Mouse (Mus musculus) heart, embryonic 14.5 days (tissue): ENCODE measurements around the gene Slc51b. TPM values are rescaled to one million over a fixed set of nuclear protein-coding genes. Genes with fewer than 3 reads are reported as not detected.

ENCODE experiments used
- ATAC-seq: fragments of 200-750 bp; cut with Nextera tagmentation; 2 replicates; pipeline ENCODE4 v1.8.0; 2017; ENCODE audit warnings: low read depth, moderate TSS enrichment; ENCODE audit not compliant: insufficient number of reproducible peaks, insufficient read depth, low FRiP score
- H3K27ac ChIP-seq, 2 experiments: fragments of 200-500 bp in 1 of 2; fragments of 300-500 bp in 1 of 2; sonication (generic) in 1 of 2; replicated peaks in 1 of 2; 2 replicates each; pipeline ENCODE4 v1.5.1; 2012 to 2014; ENCODE audit warnings: low read depth in 2 of 2, low read length in 2 of 2, control low read depth in 1 of 2, mild to moderate bottlenecking in 1 of 2, mixed read lengths in 1 of 2; ENCODE audit not compliant: control insufficient read depth in 1 of 2, insufficient read depth in 1 of 2
- H3K27me3 ChIP-seq: fragments of 300-500 bp; sonication (generic); 2 replicates; pipeline ENCODE4 v1.6.1; 2014; ENCODE audit warnings: mild to moderate bottlenecking, low read length, control low read depth; ENCODE audit not compliant: control insufficient read depth, insufficient read depth
- H3K36me3 ChIP-seq: fragments of 300-500 bp; sonication (generic); 2 replicates; pipeline ENCODE4 v1.6.1; 2014; ENCODE audit warnings: mild to moderate bottlenecking, control low read depth, low read length, mixed read lengths; ENCODE audit not compliant: control insufficient read depth, insufficient read depth
- H3K4me1 ChIP-seq, 2 experiments: fragments of 200-500 bp in 1 of 2; fragments of 300-500 bp in 1 of 2; sonication (generic) in 1 of 2; 2 replicates each; pipeline ENCODE4 v1.6.1; 2012 to 2014; ENCODE audit warnings: low read length in 2 of 2, control low read depth in 1 of 2, mixed read lengths in 1 of 2; ENCODE audit not compliant: control insufficient read depth in 2 of 2, insufficient read depth in 2 of 2
- H3K4me2 ChIP-seq: fragments of 300-500 bp; sonication (generic); 2 replicates; pipeline ENCODE4 v1.6.1; 2014; ENCODE audit warnings: mild to moderate bottlenecking, low read length
- H3K4me3 ChIP-seq, 2 experiments: fragments of 200-500 bp in 1 of 2; fragments of 300-500 bp in 1 of 2; sonication (generic) in 1 of 2; 2 replicates each; pipeline ENCODE4 v1.5.1; 2012 to 2014; ENCODE audit warnings: low read length in 2 of 2, mild to moderate bottlenecking in 2 of 2, control low read depth in 1 of 2, low read depth in 1 of 2, moderate library complexity in 1 of 2; ENCODE audit not compliant: control insufficient read depth in 1 of 2, insufficient read depth in 1 of 2
- H3K9ac ChIP-seq: fragments of 300-500 bp; sonication (generic); 2 replicates; pipeline ENCODE4 v1.6.1; 2014; ENCODE audit warnings: mild to moderate bottlenecking, low read length
- H3K9me3 ChIP-seq: fragments of 300-500 bp; sonication (generic); 2 replicates; pipeline ENCODE4 v1.6.1; 2016; ENCODE audit warnings: low read length, control low read depth; ENCODE audit not compliant: control insufficient read depth
- WGBS: fragments of 180-500 bp; shearing (Covaris S2); extraction: QIAGEN DNeasy Blood & Tissue Kit; methylation state at CpG from one replicate; pipeline ENCODE4 v1.1.7; 2014; 5-methylcytosine and 5-hydroxymethylcytosine counted together
- polyA plus RNA-seq: library from polyadenylated mRNA; unstranded; fragments of >200 nt; fragmentation: Nextera tagmentation; extraction: Ambion mirVana; gene quantifications from 2 replicates; pipeline ENCODE4 v1.2.1, GENCODE M21; 2014

Gene Slc51b
- polyA plus RNA-seq, 1 experiment from 2014 or later, result not detected

DNA sequence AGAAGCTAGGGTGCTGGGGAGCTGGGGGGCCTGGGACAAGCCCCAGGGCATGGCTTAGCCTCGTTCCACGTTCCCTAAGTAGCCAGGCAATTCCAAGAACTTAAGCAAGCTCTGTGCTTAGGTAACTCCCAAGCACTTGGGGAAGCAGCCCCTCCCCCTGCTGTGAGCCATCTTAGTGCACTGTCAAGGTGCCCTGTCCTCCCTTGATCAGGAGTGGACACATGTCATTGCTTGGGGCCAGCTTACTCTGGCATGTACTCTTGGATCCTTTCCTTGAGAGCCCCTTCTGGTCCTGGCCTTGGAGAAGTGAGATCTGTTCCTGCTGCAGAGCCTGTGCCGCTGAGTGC lies 40.0 kb downstream of the Slc51b start:
- Histone ChIP-seq H3K9me3 (no peaks in the 10 kb centered on the region), H3K36me3 (peaks cover 2% of the 10 kb centered on the region; the same call in 1 of the 2 replicates), H3K4me3 (no peak overlapping the region), H3K4me2 (no peak overlapping the region), H3K4me1 (peaks cover 7 to 9% of the 10 kb centered on the region in 2 experiments; a peak in 2 of 4 replicates), H3K27ac (no peak overlapping the region), H3K9ac (peak overlapping the region; percentile 31; the same call in 1 of the 2 replicates), H3K27me3 (no peaks in the 10 kb centered on the region)
- 49% methylated on average over 3 of the region's 3 CpGs for WGBS
- ATAC-seq, result no peak

DNA sequence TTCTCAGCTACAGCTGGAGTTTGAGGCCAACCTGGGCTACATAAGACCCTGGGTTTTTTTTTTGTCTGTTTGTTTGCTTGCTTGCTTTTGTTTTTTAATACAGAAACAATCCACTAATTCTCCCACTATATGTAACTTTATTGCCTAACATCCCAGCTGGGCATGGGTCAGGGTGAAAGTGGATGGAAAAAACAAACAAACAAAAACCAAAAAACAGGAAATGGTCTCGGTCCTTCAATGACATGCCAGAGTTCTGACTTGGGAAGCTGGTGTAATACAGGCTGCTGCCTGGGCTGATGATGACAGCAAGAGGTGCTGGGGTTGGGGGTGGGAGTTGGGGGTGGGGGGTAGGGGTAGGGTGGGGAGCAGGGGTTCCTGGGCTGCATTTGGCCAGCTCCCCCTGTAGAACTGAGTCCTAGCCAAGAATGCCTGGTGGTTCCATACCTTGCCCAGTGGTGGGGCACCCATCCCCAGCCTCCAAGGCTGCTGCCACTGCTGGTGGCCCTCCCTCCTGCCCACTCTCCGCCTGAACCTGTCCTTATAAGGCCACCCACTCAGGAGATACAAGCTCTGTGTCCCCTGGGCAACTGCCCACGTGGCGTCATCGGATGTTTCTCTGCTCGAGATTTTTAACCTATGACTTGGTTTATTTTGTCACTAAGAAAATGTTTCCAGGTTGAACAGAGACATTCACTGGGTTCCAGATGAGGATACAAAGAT lies 40.6 kb downstream of the Slc51b start:
- no peak overlapping the region for H3K4me2 ChIP-seq
- no peak for ATAC-seq
- H3K36me3 ChIP-seq, result peaks cover 2% of the 10 kb centered on the region; the same call in 1 of the 2 replicates
- H3K27ac ChIP-seq, result no peak overlapping the region
- no peaks in the 10 kb centered on the region for H3K9me3 ChIP-seq
- peak overlapping the region; percentile 31; the same call in 1 of the 2 replicates for H3K9ac ChIP-seq
- no peaks in the 10 kb centered on the region for H3K27me3 ChIP-seq
- peaks cover 7 to 9% of the 10 kb centered on the region in 2 experiments; a peak in 2 of 4 replicates for H3K4me1 ChIP-seq
- no peak overlapping the region for H3K4me3 ChIP-seq
- WGBS, result 50% methylated on average over 6 of the region's 6 CpGs

DNA sequence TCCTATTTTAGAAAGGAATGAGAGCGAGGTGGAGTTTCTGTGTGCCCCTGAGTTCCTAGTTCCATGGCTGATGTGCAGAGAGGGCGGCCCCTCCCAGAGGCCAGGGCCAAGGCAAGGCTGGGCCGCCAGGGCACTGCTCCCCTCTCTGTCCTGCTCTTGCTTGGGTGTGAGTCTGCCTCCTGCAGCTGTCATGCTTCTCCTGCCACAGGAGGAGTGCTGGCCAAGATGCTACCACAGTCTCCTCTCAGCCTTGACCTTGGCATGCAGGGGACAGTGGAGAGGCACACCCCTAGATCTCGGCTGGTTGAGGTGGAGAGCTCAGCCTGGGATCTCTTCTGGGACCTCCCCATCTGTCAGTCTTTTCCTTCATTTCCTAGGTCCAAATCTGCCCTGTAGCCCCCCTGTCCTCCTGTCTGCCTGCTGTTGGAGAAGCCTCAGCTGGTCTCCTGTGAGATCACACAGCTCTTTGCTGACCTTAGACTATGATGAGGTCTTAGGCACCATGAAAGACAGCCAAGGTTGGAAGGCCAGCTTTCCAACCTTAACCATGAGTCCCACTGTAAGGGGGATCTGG lies 41.7 kb downstream of the Slc51b start:
- Histone ChIP-seq H3K36me3 (peaks cover 2% of the 10 kb centered on the region; the same call in 1 of the 2 replicates), H3K4me1 (peaks cover 7 to 9% of the 10 kb centered on the region in 2 experiments; a peak in 2 of 4 replicates), H3K27ac (no peak overlapping the region), H3K4me3 (no peak overlapping the region), H3K9me3 (no peaks in the 10 kb centered on the region), H3K27me3 (no peaks in the 10 kb centered on the region), H3K9ac (no peak overlapping the region), H3K4me2 (no peak overlapping the region)
- ATAC-seq, result no peak
- 62% methylated on average over 4 of the region's 4 CpGs for WGBS

DNA sequence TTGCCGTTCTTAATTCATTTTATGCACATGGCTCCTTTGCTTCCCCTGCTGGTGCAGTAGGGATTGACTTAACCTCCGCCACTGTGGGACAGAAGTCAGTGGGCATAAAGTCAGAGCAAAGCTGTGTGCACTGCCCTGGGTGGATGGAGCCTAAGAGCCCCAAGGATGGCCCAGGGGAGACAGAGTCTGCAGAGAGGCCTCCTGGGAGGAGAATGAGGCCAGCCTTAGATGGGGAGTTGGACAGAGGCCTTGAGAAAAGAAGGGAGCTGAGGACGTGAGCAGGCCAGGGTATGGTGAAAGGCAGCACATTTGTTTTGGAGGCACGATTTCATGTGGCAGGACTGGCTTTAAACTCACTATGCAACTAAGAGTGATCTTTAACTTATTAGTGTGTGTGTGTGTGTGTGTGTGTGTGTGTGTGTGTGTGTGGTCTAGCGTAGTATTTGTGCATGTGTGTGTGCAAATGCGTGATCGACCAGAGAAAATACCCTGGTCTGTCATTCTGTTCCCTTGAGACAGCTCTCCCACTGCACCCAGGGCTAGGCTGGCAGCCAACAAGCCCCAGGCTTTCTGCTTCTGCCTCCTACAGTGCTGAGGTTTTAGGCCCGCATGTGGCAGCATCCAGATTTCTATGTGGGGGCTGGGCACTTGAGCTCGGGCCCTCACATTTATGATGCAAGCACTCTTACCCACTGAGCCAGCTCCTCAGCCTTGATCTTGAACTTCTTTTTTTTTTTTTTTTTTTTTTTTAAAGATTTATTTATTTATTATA lies 47.4 kb downstream of the Slc51b start:
- H3K4me3 ChIP-seq, result no peak overlapping the region
- H3K4me2 ChIP-seq, result no peak overlapping the region
- no peak overlapping the region for H3K27ac ChIP-seq
- H3K4me1 ChIP-seq, result peaks cover 0 to 2% of the 10 kb centered on the region in 2 experiments; a peak in 1 of 4 replicates
- peaks cover 6% of the 10 kb centered on the region; the same call in 1 of the 2 replicates for H3K36me3 ChIP-seq
- no peak overlapping the region for H3K9ac ChIP-seq
- no peaks in the 10 kb centered on the region for H3K27me3 ChIP-seq
- ATAC-seq, result no peak
- 80% methylated on average over 9 of the region's 9 CpGs for WGBS
- H3K9me3 ChIP-seq, result no peaks in the 10 kb centered on the region

DNA sequence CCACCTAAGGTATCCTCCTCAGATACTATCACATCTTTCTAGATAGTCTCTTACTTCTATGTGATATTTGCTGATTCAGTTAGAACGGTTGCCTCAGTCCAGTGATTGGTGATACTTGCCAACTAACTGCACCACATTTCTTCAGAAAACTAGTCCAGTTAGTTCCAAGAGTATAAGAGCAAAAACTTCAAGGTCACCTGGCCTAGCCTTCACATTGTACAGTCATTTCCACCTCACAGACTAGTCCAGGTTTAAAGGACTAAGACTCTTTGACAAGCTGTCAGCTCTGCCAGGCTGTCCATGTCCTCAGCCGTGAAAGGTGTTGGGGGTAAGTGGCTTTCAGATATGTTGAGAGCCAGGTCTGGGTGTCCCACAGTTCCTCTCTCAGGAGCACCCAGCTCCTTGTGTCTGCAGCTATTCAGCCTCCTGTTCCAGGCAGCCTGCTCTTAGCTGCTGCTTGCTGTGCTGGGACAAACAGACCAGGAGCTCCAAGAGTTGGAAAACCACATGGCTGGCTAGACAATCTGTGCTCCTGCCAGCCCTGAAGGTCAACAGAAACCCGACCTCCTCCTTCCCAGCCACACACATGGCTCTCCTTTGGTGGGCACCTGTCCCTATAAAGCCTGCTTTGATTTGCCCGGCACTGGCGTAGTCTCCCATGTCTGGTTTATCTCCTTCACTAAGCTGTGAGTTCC lies 48.1 kb downstream of the Slc51b start:
- Histone ChIP-seq H3K9me3 (no peaks in the 10 kb centered on the region), H3K27ac (no peak overlapping the region), H3K4me1 (peaks cover 0 to 2% of the 10 kb centered on the region in 2 experiments; a peak in 1 of 4 replicates), H3K36me3 (peaks cover 6% of the 10 kb centered on the region; the same call in 1 of the 2 replicates), H3K4me3 (no peak overlapping the region), H3K4me2 (no peak overlapping the region), H3K27me3 (no peaks in the 10 kb centered on the region), H3K9ac (no peak overlapping the region)
- 66% methylated on average over 5 of the region's 5 CpGs for WGBS
- no peak for ATAC-seq

DNA sequence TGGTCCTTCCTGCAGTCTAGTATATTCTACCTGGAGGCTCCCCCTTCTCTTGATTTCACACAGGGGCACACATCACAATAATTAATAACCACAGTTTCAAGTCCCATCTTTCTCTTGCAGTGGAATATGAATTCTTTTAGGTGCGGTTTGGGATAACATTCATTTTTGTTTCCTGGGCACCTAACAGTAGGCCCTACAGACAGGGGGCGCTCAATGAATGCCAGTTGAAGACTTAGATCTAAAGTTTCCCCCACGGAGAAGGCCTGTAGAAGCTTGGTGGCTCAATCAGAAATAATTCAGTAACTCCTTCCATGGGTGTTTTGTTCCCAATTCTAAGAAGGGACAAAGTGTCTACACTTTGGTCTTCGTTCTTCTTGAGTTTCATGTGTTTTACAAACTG lies 50.3 kb downstream of the Slc51b start:
- WGBS, result 69% methylated on average over 4 of the region's 4 CpGs
- Histone ChIP-seq H3K27ac (no peak overlapping the region), H3K36me3 (peaks cover 4% of the 10 kb centered on the region; the same call in 1 of the 2 replicates), H3K4me2 (no peak overlapping the region), H3K4me1 (peaks cover 0 to 2% of the 10 kb centered on the region in 2 experiments; a peak in 1 of 4 replicates), H3K9me3 (no peaks in the 10 kb centered on the region), H3K9ac (no peak overlapping the region), H3K4me3 (no peak overlapping the region), H3K27me3 (no peaks in the 10 kb centered on the region)
- ATAC-seq, result no peak

DNA sequence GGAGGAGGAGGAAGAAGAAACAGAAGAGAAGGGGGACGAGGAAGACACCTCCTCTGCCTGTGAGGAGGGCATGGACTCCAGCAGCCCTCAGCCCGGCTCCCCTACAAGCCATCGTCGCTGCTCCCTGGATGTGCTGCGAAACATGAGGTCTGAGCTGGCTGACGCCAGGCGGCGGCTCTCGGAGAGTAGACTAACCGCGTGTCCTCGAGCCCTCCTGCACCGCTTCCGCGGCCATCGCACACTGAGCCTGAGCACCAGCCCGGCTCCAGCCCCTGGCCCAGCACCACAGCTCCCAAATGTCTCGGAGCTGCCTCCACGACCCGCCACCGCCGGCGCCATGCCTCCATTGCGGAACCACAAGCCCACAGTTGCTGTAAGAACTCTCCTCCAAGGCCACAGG lies 51.0 kb downstream of the Slc51b start:
- no peak for ATAC-seq
- no peak overlapping the region for H3K4me2 ChIP-seq
- no peaks in the 10 kb centered on the region for H3K9me3 ChIP-seq
- H3K27ac ChIP-seq, result no peak overlapping the region
- H3K4me1 ChIP-seq, result peaks cover 0 to 2% of the 10 kb centered on the region in 2 experiments; a peak in 1 of 4 replicates
- WGBS, result 67% methylated on average over 24 of the region's 24 CpGs
- H3K4me3 ChIP-seq, result no peak overlapping the region
- H3K36me3 ChIP-seq, result peaks cover 4% of the 10 kb centered on the region; the same call in 1 of the 2 replicates
- no peaks in the 10 kb centered on the region for H3K27me3 ChIP-seq
- no peak overlapping the region for H3K9ac ChIP-seq
